Mouse (Mus musculus): ENCODE measurements around the gene Ttll1.

GRCm38 (mm10) chr15:83460891-83461290, 49.8 kb downstream of the Ttll1 start:
- TF ChIP-seq TCF12 (IDR thresholded peaks at IDR 0.05; ENCODE audit: low read depth, low read length) (no peak), ZC3H11A (IDR thresholded peaks at IDR 0.05; ENCODE audit: low read depth, low read length) (no peak), USF2 (conservative IDR thresholded peaks at IDR 0.05; ENCODE audit: low read depth, low read length) (no peak), USF1 (IDR thresholded peaks at IDR 0.05; ENCODE audit: low read depth, low read length) (no peak), MXI1 (IDR thresholded peaks at IDR 0.05; ENCODE audit: low read depth, low read length) (no peak)
